Mouse (Mus musculus) myocyte (in vitro differentiated cells): ENCODE data around the gene Smagp. TPM values are rescaled to one million over a fixed set of nuclear protein-coding genes. Genes with fewer than 3 reads are reported as not detected.

Experiments used
- H3K27me3 ChIP-seq: one replicate; pipeline ENCODE4 v1.6.1; 2011; ENCODE audit not compliant: control insufficient read depth, insufficient read depth, insufficient read length
- H3K36me3 ChIP-seq: one replicate; pipeline ENCODE4 v1.6.1; 2011; ENCODE audit not compliant: control insufficient read depth, insufficient read depth
- H3K4me2 ChIP-seq: one replicate; pipeline ENCODE4 v1.6.1; 2011; ENCODE audit warnings: low read depth, control low read depth
- H3K4me3 ChIP-seq: one replicate; pipeline ENCODE4 v1.5.1; 2011; ENCODE audit warnings: mild to moderate bottlenecking, control low read depth, moderate library complexity
- H3K79me2 ChIP-seq: one replicate; pipeline ENCODE4 v1.6.1; 2011; ENCODE audit not compliant: control insufficient read depth, insufficient read depth
- H3ac ChIP-seq: one replicate; pipeline ENCODE4 v1.6.1; 2011; ENCODE audit not compliant: control insufficient read depth, insufficient read length
- CEBPB ChIP-seq: IDR thresholded peaks from 2 replicates; pipeline ENCODE4 v1.6.1; 2011; ENCODE audit warnings: mild to moderate bottlenecking, moderate library complexity; ENCODE audit not compliant: poor library complexity, insufficient read depth, severe bottlenecking
- E2F4 ChIP-seq: IDR thresholded peaks from one replicate; pipeline ENCODE4 v1.6.1; 2011; ENCODE audit warnings: mild to moderate bottlenecking, control low read depth, moderate library complexity; ENCODE audit not compliant: insufficient read depth
- MAX ChIP-seq: IDR thresholded peaks from one replicate; pipeline ENCODE4 v1.6.1; 2011; ENCODE audit warnings: low read depth, mild to moderate bottlenecking, control low read depth
- MYOD1 ChIP-seq, 3 experiments: IDR thresholded peaks; one replicate each; pipeline ENCODE4 v1.6.1; 2011; ENCODE audit warnings: control low read depth in 2 of 3, low read depth in 2 of 3, mild to moderate bottlenecking in 2 of 3, moderate library complexity in 1 of 3; ENCODE audit not compliant: insufficient read length in 2 of 3, control insufficient read depth in 1 of 3
- MYOG ChIP-seq, 3 experiments: IDR thresholded peaks; one replicate each; pipeline ENCODE4 v1.6.1; 2011; ENCODE audit warnings: control low read depth in 2 of 3, low read depth in 2 of 3, mild to moderate bottlenecking in 2 of 3; ENCODE audit not compliant: insufficient read length in 2 of 3, control insufficient read depth in 1 of 3, insufficient read depth in 1 of 3
- POLR2A ChIP-seq: IDR thresholded peaks from one replicate; pipeline ENCODE4 v1.6.1; 2011; ENCODE audit warnings: low read depth, mild to moderate bottlenecking, control low read depth, moderate library complexity; ENCODE audit not compliant: insufficient read length
- POLR2AphosphoS2 ChIP-seq: IDR thresholded peaks from one replicate; pipeline ENCODE4 v1.6.1; 2011; ENCODE audit warnings: low read depth, control low read depth; ENCODE audit not compliant: insufficient read length
- REST ChIP-seq: IDR thresholded peaks from one replicate; pipeline ENCODE4 v1.6.1; 2011; ENCODE audit warnings: mild to moderate bottlenecking, control low read depth, moderate library complexity; ENCODE audit not compliant: insufficient read depth, insufficient read length
- SRF ChIP-seq: IDR thresholded peaks from one replicate; pipeline ENCODE4 v1.6.1; 2011; ENCODE audit warnings: low read depth; ENCODE audit not compliant: control insufficient read depth, insufficient read length
- TCF12 ChIP-seq: IDR thresholded peaks from one replicate; pipeline ENCODE4 v1.6.1; 2011; ENCODE audit warnings: mild to moderate bottlenecking, control low read depth; ENCODE audit not compliant: poor library complexity, insufficient read depth, severe bottlenecking
- TCF3 ChIP-seq: IDR thresholded peaks from one replicate; pipeline ENCODE4 v1.6.1; 2011; ENCODE audit warnings: low read depth, control low read depth; ENCODE audit not compliant: insufficient read length
- USF1 ChIP-seq: IDR thresholded peaks from one replicate; pipeline ENCODE4 v1.6.1; 2011; ENCODE audit warnings: low read depth, mild to moderate bottlenecking, control low read depth, moderate library complexity
- polyA plus RNA-seq: library from polyadenylated mRNA; unstranded; fragments of >200 nt; fragmentation: generic; extraction: Trizol; gene quantifications from one replicate; pipeline ENCODE4 v1.2.1, GENCODE M21; 2012; ENCODE audit warnings: missing spikeins

Gene Smagp
- polyA plus RNA-seq, 1 experiment = 2.0 TPM

- Histone ChIP-seq H3ac (no peak overlapping the region), H3K27me3 (peaks cover 18% of the 10 kb centered on the region), H3K4me3 (no peak overlapping the region), H3K36me3 (no peaks in the 10 kb centered on the region), H3K79me2 (no peaks in the 10 kb centered on the region), H3K4me2 (no peak overlapping the region)
- TF ChIP-seq POLR2A (no peak), MYOG (IDR thresholded peaks at IDR 0.05; ENCODE audit: control insufficient read depth in 1 of 3, insufficient read depth in 1 of 3, insufficient read length in 2 of 3, low read depth in 2 of 3) (no peak), MAX (no peak)
Observed at GRCm38 (mm10) chr15:100631454-100632170, 5.1 kb downstream of the Smagp start.

- TF ChIP-seq MYOD1 (IDR thresholded peaks at IDR 0.05; ENCODE audit: control insufficient read depth in 1 of 3, insufficient read length in 2 of 3, low read depth in 2 of 3) (peak in 2 of 3 experiments; percentile 46 to 69), MYOG (IDR thresholded peaks at IDR 0.05; ENCODE audit: control insufficient read depth in 1 of 3, insufficient read depth in 1 of 3, insufficient read length in 2 of 3, low read depth in 2 of 3) (peak in 2 of 3 experiments; percentile 32 to 80), POLR2A (no peak)
- no peak overlapping the region for H3K4me2 ChIP-seq
- H3K27me3 ChIP-seq = peaks cover 4% of the 10 kb centered on the region
- no peaks in the 10 kb centered on the region for H3K36me3 ChIP-seq
- H3K79me2 ChIP-seq = no peaks in the 10 kb centered on the region
- no peak overlapping the region for H3K4me3 ChIP-seq
- H3ac ChIP-seq = no peak overlapping the region
Observed at GRCm38 (mm10) chr15:100630126-100630525, 6.6 kb downstream of the Smagp start.

- no peak overlapping the region for H3K4me3 ChIP-seq
- no peaks in the 10 kb centered on the region for H3K36me3 ChIP-seq
- no peak overlapping the region for H3ac ChIP-seq
- H3K4me2 ChIP-seq = no peak overlapping the region
- TF ChIP-seq SRF = no peak
- TF ChIP-seq POLR2AphosphoS2 = no peak
- TF ChIP-seq REST = no peak
- no peak for TF ChIP-seq E2F4
- TF ChIP-seq TCF3 = no peak
- TF ChIP-seq MAX = no peak
- no peak for TF ChIP-seq TCF12
- no peak for TF ChIP-seq USF1
- no peak for TF ChIP-seq POLR2A
- no peak for TF ChIP-seq MYOG (IDR thresholded peaks at IDR 0.05; ENCODE audit: control insufficient read depth in 1 of 3, insufficient read depth in 1 of 3, insufficient read length in 2 of 3, low read depth in 2 of 3)
- no peak for TF ChIP-seq CEBPB
- TF ChIP-seq MYOD1 (IDR thresholded peaks at IDR 0.05; ENCODE audit: control insufficient read depth in 1 of 3, insufficient read length in 2 of 3, low read depth in 2 of 3) = no peak
- no peaks in the 10 kb centered on the region for H3K79me2 ChIP-seq
- no peaks in the 10 kb centered on the region for H3K27me3 ChIP-seq
Observed at GRCm38 (mm10) chr15:100628797-100629196, 7.9 kb downstream of the Smagp start.

GRCm38 (mm10) chr15:100627774-100628370 is 8.9 kb downstream of the Smagp start:
- Histone ChIP-seq H3K4me3 (no peak overlapping the region), H3ac (no peak overlapping the region), H3K79me2 (no peaks in the 10 kb centered on the region), H3K27me3 (no peaks in the 10 kb centered on the region), H3K36me3 (no peaks in the 10 kb centered on the region), H3K4me2 (peak overlapping the region; percentile 69)
- no peak for TF ChIP-seq MAX
- no peak for TF ChIP-seq POLR2A
- no peak for TF ChIP-seq E2F4
- no peak for TF ChIP-seq MYOD1 (IDR thresholded peaks at IDR 0.05; ENCODE audit: control insufficient read depth in 1 of 3, insufficient read length in 2 of 3, low read depth in 2 of 3)
- no peak for TF ChIP-seq TCF12

- Histone ChIP-seq H3K27me3 (no peaks in the 10 kb centered on the region), H3K4me2 (peak overlapping the region; percentile 69), H3ac (no peak overlapping the region), H3K79me2 (no peaks in the 10 kb centered on the region), H3K36me3 (no peaks in the 10 kb centered on the region), H3K4me3 (no peak overlapping the region)
- TF ChIP-seq MYOG (IDR thresholded peaks at IDR 0.05; ENCODE audit: control insufficient read depth in 1 of 3, insufficient read depth in 1 of 3, insufficient read length in 2 of 3, low read depth in 2 of 3) (no peak), POLR2AphosphoS2 (no peak), MYOD1 (IDR thresholded peaks at IDR 0.05; ENCODE audit: control insufficient read depth in 1 of 3, insufficient read length in 2 of 3, low read depth in 2 of 3) (no peak), TCF12 (no peak), MAX (no peak), E2F4 (no peak), TCF3 (no peak), SRF (no peak), POLR2A (no peak)
Observed at GRCm38 (mm10) chr15:100627287-100627686, 9.5 kb downstream of the Smagp start.
